Mouse (Mus musculus) lung, embryonic 14.5 days (tissue): ENCODE data around the gene Nfyc. TPM values are rescaled to one million over a fixed set of nuclear protein-coding genes. Genes with fewer than 3 reads are reported as not detected.

Experiments used
- ATAC-seq: fragments of 200-750 bp; cut with Nextera tagmentation; 2 replicates; pipeline ENCODE4 v1.8.0; 2017; ENCODE audit warnings: mild to moderate bottlenecking, moderate TSS enrichment, moderate library complexity; ENCODE audit not compliant: insufficient read depth
- DNase-seq: peaks from one replicate; pipeline ENCODE4 v3.0.0-alpha.2; 2015
- H3K27ac ChIP-seq: fragments of 300-500 bp; sonication (generic); 2 replicates; pipeline ENCODE4 v1.5.1; 2014; ENCODE audit warnings: low read depth, mild to moderate bottlenecking, moderate library complexity
- H3K27me3 ChIP-seq: fragments of 300-500 bp; sonication (generic); 2 replicates; pipeline ENCODE4 v1.6.1; 2014; ENCODE audit warnings: low read length, control low read depth; ENCODE audit not compliant: insufficient read depth
- H3K36me3 ChIP-seq: fragments of 300-500 bp; sonication (generic); 2 replicates; pipeline ENCODE4 v1.6.1; 2014; ENCODE audit warnings: control low read depth; ENCODE audit not compliant: insufficient read depth
- H3K4me1 ChIP-seq: fragments of 300-500 bp; sonication (generic); 2 replicates; pipeline ENCODE4 v1.6.1; 2014; ENCODE audit warnings: antibody characterized with exemption, control low read depth; ENCODE audit not compliant: insufficient read depth
- H3K4me2 ChIP-seq: fragments of 300-500 bp; sonication (generic); 2 replicates; pipeline ENCODE4 v1.6.1; 2014; ENCODE audit warnings: mild to moderate bottlenecking
- H3K4me3 ChIP-seq: fragments of 300-500 bp; sonication (generic); 2 replicates; pipeline ENCODE4 v1.5.1; 2014; ENCODE audit warnings: low read depth, low read length
- H3K9ac ChIP-seq: fragments of 300-500 bp; sonication (generic); 2 replicates; pipeline ENCODE4 v1.6.1; 2014
- H3K9me3 ChIP-seq: fragments of 300-500 bp; sonication (generic); 2 replicates; pipeline ENCODE4 v1.6.1; 2016; ENCODE audit warnings: low read depth, low read length, control low read depth
- CTCF ChIP-seq: IDR thresholded peaks from 2 replicates; pipeline ENCODE4 v1.5.1; 2016; ENCODE audit warnings: antibody characterized with exemption, low read depth
- WGBS: fragments of 180-500 bp; shearing (Covaris S2); extraction: QIAGEN DNeasy Blood & Tissue Kit; methylation state at CpG from one replicate; pipeline ENCODE4 v1.1.7; 2014; 5-methylcytosine and 5-hydroxymethylcytosine counted together
- polyA plus RNA-seq: library from polyadenylated mRNA; unstranded; fragments of >200 nt; fragmentation: Nextera tagmentation; extraction: Ambion mirVana; gene quantifications from 2 replicates; pipeline ENCODE4 v1.2.1, GENCODE M21; 2014

Nfyc gene
- polyA plus RNA-seq, 1 experiment from 2014 or later, result 114 TPM

- no peak overlapping the region for H3K9ac ChIP-seq
- H3K27ac ChIP-seq, result no peak overlapping the region
- H3K4me1 ChIP-seq, result no peaks in the 10 kb centered on the region
- peaks cover 57% of the 10 kb centered on the region for H3K27me3 ChIP-seq
- peak overlapping the region; percentile 99 for H3K4me2 ChIP-seq
- H3K4me3 ChIP-seq, result peak overlapping the region; percentile 65
- H3K36me3 ChIP-seq, result no peaks in the 10 kb centered on the region
- no peak for ATAC-seq
- DNase-seq, result no peak
- no peaks in the 10 kb centered on the region for H3K9me3 ChIP-seq
- no peak for TF ChIP-seq CTCF
- 36% methylated on average over 10 of the region's 10 CpGs for WGBS
Observed at GRCm38 (mm10) chr4:120745731-120746551, 85.4 kb downstream of the Nfyc start.

- Histone ChIP-seq H3K27me3 (peaks cover 36% of the 10 kb centered on the region), H3K4me1 (no peaks in the 10 kb centered on the region), H3K4me3 (no peak overlapping the region), H3K4me2 (no peak overlapping the region), H3K9ac (no peak overlapping the region), H3K36me3 (no peaks in the 10 kb centered on the region), H3K27ac (no peak overlapping the region), H3K9me3 (no peaks in the 10 kb centered on the region)
- no peak for DNase-seq
- WGBS, result 24% methylated on average over 3 of the region's 3 CpGs
- no peak for ATAC-seq
- TF ChIP-seq CTCF, result no peak
Observed at GRCm38 (mm10) chr4:120743636-120744035, 87.7 kb downstream of the Nfyc start.

GRCm38 (mm10) chr4:120741303-120741702 is 90.1 kb downstream of the Nfyc start:
- Histone ChIP-seq H3K9me3 (no peaks in the 10 kb centered on the region), H3K9ac (no peak overlapping the region), H3K4me1 (no peaks in the 10 kb centered on the region), H3K27ac (no peak overlapping the region), H3K27me3 (peaks cover 15% of the 10 kb centered on the region), H3K4me2 (no peak overlapping the region), H3K36me3 (no peaks in the 10 kb centered on the region), H3K4me3 (no peak overlapping the region)
- no peak for TF ChIP-seq CTCF
- ATAC-seq, result no peak
- DNase-seq, result no peak
- 75% methylated on average over 6 of the region's 6 CpGs for WGBS

DNA sequence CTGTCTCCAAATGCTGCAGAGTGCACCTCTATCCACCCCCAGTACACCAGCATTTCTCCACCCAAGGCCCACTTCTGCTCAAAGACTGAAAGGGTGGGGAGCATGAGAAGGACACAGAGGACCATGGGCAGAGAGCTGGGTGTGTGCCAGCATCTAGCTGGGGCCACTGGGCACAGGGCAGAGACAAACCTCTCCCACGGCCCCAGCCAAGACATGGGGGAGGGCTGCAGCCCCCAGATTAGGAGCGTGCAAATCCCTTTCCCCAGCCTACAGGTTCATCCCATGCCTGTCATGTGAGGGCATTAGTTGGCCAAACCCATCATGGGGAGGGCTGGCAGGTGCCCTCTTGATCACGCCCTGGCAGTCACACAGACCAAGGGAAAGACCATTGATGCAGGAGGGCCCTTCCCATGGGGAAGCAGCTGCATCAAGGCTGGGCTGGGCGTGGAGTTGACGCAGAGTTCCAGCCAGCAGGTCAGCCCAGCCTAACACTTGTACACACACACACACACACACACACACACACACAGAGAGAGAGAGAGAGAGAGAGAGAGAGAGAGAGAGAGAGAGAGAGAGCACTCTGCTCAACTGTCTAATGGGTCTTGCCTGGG is 97.3 kb downstream of the Nfyc start:
- ATAC-seq (no peak), DNase-seq (no peak)
- no peak overlapping the region for H3K4me3 ChIP-seq
- no peak overlapping the region for H3K4me2 ChIP-seq
- no peak for TF ChIP-seq CTCF
- H3K9ac ChIP-seq, result no peak overlapping the region
- H3K36me3 ChIP-seq, result no peaks in the 10 kb centered on the region
- peaks cover 16% of the 10 kb centered on the region; the same call in 1 of the 2 replicates for H3K4me1 ChIP-seq
- no peaks in the 10 kb centered on the region for H3K9me3 ChIP-seq
- H3K27ac ChIP-seq, result no peak overlapping the region
- peaks cover 15% of the 10 kb centered on the region for H3K27me3 ChIP-seq
- WGBS, result 68% methylated on average over 5 of the region's 5 CpGs

DNA sequence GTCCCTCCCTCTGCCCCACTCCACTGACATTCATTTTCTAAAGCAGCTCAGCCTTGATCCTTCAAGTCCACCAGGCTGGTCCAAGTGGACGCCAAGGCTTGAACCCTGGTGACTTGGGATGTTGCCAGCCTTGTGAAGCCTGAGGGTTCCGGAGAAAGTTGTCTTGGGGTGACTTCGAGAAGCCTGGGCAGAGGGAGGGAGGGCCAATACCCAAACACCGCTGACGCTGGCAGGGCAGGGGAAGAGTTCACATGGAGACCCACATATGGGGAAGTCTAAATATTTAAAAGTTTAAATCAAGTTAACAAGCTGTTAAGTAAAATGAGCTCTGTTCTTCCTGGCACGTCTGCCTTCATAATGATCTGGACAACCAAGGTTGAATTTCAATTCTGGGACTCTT is 98.6 kb downstream of the Nfyc start:
- 32% methylated on average over 6 of the region's 6 CpGs for WGBS
- Histone ChIP-seq H3K27ac (peak overlapping the region; percentile 69; the same call in 1 of the 2 replicates), H3K4me2 (no peak overlapping the region), H3K4me1 (peaks cover 16% of the 10 kb centered on the region; the same call in 1 of the 2 replicates), H3K36me3 (no peaks in the 10 kb centered on the region), H3K9ac (no peak overlapping the region), H3K4me3 (no peak overlapping the region), H3K9me3 (no peaks in the 10 kb centered on the region), H3K27me3 (peaks cover 15% of the 10 kb centered on the region)
- DNase-seq (peak; percentile 60), ATAC-seq (0 out of 2 replicates have a peak, but pooled peaks have one; percentile 6)
- no peak for TF ChIP-seq CTCF

DNA sequence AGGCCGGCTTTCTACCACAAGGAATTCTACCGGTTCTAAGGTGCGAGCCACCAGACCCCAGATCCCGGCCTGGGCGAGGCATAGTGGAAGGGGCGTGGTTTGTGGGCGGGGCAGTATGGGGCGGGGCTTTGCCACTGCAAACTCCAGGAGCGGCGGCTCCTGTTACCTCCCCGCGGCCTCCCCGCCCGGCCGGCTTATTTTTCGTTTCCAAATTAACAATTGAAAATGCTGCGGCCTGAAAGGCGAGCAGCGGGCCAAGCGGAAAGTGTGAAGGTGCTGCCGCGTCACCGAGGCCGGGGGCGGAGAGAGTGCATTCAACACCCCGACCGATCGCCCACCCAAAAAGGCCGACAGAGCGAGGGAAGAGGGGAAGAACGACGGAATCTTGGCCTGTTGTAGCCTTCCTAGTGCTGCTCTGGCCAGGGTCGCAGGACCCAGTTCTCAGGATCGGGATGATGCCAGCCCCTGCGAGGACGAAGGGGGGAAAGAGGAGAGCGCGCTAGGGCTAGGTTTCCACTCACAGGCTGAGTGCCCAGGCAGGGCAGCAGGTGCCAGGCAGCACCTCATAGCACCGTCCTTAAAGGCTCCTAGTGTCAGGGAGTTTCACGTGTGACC is 100.2 kb downstream of the Nfyc start:
- Histone ChIP-seq H3K4me3 (peak overlapping the region; percentile 48), H3K9me3 (no peaks in the 10 kb centered on the region), H3K4me2 (peak overlapping the region; percentile 95), H3K9ac (peak overlapping the region; percentile 48), H3K27me3 (peaks cover 13% of the 10 kb centered on the region), H3K4me1 (peaks cover 16% of the 10 kb centered on the region; the same call in 1 of the 2 replicates), H3K27ac (no peak overlapping the region), H3K36me3 (no peaks in the 10 kb centered on the region)
- TF ChIP-seq CTCF, result no peak
- WGBS, result 2% methylated on average over 40 of the region's 40 CpGs
- ATAC-seq (peak; percentile 85), DNase-seq (peak; percentile 82)

GRCm38 (mm10) chr4:120730574-120730973 is 100.8 kb downstream of the Nfyc start:
- Histone ChIP-seq H3K27me3 (peaks cover 11% of the 10 kb centered on the region; the same call in 1 of the 2 replicates), H3K27ac (no peak overlapping the region), H3K9me3 (no peaks in the 10 kb centered on the region), H3K4me3 (peak overlapping the region; percentile 48), H3K4me2 (peak overlapping the region; percentile 95), H3K4me1 (peaks cover 16% of the 10 kb centered on the region; the same call in 1 of the 2 replicates), H3K9ac (peak overlapping the region; percentile 48; the same call in 1 of the 2 replicates), H3K36me3 (no peaks in the 10 kb centered on the region)
- peak; percentile 10; the same call in 1 of the 2 replicates for ATAC-seq
- TF ChIP-seq CTCF, result no peak
- DNase-seq, result no peak
- 25% methylated on average over 6 of the region's 6 CpGs for WGBS
